Mouse (Mus musculus) left cerebral cortex, postnatal 14 days (tissue): Measurements from ENCODE around the gene Mrps16. TPM values are rescaled to one million over a fixed set of nuclear protein-coding genes. Genes with fewer than 3 reads are reported as not detected.
A peak's percentile ranks its signal among the peaks of the same experiment; 100 is the strongest.

Source experiments
- DNase-seq, 2 experiments: peaks; one replicate each; pipeline ENCODE4 v3.0.0; 2021 to 2022; ENCODE audit warnings: low spot score in 2 of 2, mixed read lengths in 1 of 2
- intact Hi-C: fragments of 180-260 bp; cut with DNase I; formaldehyde crosslinking; loops from one replicate; pipeline ENCODE4 v1.15.1; 2025
- total RNA-seq, 2 experiments: library from RNA; stranded (reverse); gene quantifications; 2 replicates each; pipeline ENCODE4 v1.2.3; 2021

Gene Mrps16
- total RNA-seq, 2 experiments from 2014 or later, result 38.3 to 40.1 TPM

DNA sequence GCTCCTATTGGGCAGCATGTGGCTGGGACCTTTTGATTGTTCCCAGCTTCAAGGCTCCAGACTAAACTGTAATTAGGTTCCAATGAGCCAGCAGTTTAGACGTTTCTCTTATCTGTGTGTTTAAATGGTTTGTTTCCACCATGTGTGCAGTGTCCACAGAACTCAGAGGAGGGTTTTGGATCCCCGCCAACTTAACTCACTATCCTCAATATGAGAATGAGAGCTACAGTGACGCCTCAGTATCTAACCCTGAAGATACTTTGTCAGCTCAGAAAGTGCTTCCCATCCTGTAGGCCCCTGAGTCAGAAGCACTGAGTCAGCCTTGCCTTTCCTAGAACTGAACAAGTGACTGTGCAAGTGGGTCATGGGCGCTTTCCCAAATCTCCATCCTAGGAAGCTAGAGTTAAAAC lies 16.3 kb downstream of the Mrps16 start:
- intact Hi-C loops, result no loop called here
- DNase-seq, result peak in 1 of 2 experiments; percentile 27

DNA sequence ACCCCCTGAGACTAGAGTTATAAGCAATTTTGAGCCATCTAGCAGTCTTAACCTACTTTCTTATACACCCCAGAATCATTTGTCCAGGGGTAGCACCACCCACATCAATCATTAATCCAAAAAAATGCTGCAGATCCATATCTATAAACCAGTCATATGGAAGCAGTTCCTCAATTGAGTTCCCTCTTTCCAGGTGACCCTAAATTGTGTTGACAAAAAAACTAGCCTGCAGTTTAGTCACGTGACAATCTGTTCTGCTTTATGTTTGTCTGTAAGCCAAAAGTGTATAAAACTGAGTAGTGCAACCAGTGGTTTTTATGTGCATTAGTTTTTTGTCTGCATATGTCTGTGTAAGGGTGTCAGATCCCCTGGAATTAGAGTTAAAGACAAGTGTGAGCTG lies 21.6 kb downstream of the Mrps16 start:
- intact Hi-C loops, result no loop called here
- no peak for DNase-seq

GRCm38 (mm10) chr14:20370798-20371197 lies 22.6 kb downstream of the Mrps16 start:
- no peak for DNase-seq
- intact Hi-C loops, result no loop called here

- intact Hi-C loops, result no loop called here
- DNase-seq, result no peak
Measured at GRCm38 (mm10) chr14:20368271-20368670, 25.2 kb downstream of the Mrps16 start.

DNA sequence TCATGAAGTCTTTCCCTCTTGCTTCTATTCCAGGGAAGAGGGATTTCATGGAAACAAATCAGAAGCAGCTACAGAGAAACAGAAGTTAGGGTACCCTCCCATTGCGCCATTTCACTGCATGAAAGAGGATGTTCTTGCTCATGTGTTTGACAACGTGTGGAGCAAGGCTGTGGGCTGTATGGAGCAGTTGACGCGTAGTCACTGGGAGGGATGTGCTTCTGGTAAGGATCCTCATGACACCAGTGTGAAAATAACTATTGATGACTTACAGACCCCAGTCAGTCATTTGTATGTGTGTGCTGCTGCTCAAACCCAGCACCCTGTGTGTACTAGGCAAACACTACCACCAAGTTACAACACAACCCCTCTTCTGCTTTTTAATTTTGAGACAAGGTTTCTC lies 30.2 kb downstream of the Mrps16 start:
- no peak for DNase-seq
- intact Hi-C loops, result no loop called here

DNA sequence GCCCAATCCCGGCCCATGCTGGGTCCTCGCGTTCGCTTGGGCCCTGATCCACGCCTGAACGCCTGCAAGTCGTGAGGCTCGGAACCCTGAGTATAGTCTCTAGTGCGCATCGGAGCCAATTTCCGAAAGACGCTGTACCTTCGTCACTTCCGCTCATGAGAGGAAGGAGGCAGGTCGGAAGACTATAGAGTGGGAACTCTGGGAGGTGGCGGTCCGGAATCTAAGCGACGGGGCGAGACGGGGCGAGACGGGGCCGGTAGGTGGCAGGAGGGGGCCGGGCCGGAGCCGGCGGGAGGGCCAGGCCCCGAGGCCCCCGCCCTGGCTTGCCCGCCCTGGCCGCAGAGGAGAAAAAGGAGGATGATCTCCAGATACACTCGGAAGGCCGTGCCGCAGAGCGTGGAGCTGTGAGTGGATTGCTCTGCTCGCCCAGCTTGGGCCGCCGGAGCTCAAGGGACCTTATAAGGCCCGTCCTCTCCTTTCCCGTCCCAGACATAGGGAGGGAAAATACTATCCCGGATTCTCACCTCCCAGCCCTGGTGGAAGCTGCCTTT lies 45.4 kb downstream of the Mrps16 start, which contains the start of the genes Ecd and Fam149b:
Gene Ecd, minus strand, starts transcription at position 131 of the 551 bp plus-strand sequence.
Gene Fam149b, plus strand, starts transcription at position 172 of the 551 bp plus-strand sequence.
- DNase-seq, result peak; percentile 95
- intact Hi-C loops, result loop anchor here (5.0 kb wide), 1 partner anchor 39 kb away; the partner anchor contains the start of gene Dnajc9

DNA sequence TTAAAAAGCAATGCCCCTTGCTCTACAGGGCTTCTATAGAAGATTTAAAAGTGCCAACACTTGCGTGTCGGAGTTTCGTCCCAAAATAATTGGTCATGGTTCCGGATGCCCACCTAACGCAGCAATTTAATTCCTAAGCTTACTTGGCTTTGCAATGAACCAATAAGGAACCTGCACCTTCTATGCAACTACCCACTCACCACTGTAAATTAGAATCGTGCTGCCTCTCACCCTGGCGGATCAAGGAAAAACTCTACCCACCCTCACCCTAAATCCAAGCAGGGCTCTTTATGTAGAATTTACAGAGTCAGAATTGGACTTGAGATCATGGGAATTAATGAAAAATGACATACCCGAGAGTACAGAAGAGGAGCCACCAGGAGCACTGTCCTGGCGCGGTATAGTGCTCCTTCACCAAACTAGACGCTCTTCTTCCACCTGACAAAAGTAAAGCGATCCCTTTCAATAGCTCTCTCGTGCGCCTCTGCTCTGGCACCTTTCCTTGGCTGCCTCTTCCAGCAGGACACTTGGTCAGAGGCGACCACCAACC lies 45.9 kb downstream of the Mrps16 start:
- intact Hi-C loops, result loop anchor here (5.0 kb wide), 1 partner anchor 40 kb away; the partner anchor contains the start of gene Dnajc9
- DNase-seq, result peak in 1 of 2 experiments; percentile 43

GRCm38 (mm10) chr14:20345885-20346284 lies 47.5 kb downstream of the Mrps16 start:
- intact Hi-C loops, result loop anchor here (5.0 kb wide), 1 partner anchor 41 kb away; the partner anchor contains the start of gene Dnajc9
- peak in 1 of 2 experiments; percentile 9 for DNase-seq

DNA sequence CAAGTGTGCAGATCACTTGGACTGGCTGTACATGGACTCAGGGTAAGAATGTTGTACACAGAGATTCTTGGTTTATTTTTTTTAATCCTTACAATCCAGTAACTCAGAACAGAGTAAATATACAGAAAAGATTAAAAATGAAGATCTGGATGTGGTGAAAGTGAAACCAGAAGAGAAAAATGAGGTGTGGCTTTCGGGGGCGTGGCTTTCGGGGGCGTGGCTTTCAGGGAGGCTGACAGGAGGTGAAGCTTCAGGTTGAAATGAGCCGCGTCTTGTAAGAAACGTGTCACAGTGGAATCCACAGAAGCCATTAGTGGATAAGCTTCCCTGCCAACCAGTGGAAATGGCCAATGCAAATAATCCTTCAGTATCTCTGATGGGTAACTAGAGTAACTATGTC lies 52.6 kb downstream of the Mrps16 start:
- intact Hi-C loops, result no loop called here
- DNase-seq, result no peak

DNA sequence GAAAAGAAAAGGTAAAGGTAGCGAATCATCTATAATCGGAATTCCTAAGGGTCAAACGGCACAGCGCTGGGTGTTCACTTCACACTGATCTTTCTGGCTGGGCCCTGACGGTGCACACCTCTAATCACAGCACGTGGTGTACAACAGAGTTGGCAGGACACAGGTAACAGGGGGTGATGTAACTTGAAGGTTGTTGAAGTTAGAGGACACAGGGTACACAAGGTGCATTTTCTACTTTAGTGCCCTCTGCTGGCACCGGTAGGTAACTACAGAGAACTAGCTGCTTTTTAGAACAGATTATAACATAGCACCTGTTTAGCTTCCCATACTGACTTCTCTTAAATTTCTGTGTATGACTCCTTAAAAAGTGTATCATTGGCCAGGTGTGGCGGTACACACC lies 53.3 kb downstream of the Mrps16 start:
- DNase-seq, result no peak

DNA sequence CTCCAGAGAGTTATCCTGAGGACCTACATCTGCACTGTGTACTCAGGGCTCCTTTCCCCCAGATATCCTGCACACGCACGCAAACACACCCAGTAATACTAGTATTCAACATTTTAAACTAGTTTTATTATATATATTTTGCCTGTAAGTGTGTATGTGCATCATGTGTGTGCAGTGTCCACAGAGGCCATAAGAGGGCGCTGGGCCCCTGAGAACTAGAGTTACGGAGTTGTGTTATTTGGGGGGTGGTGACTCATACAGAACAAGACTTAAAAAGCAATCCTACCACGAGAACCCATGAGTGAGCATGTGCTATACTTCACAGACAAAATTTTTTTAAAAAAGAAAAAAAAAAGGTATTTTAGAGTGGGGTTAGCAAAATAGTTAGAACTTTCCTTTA lies 54.0 kb downstream of the Mrps16 start:
- intact Hi-C loops, result no loop called here
- DNase-seq, result peak in 1 of 2 experiments; percentile 28

More for the DNA sequence above, 53.3 kb downstream of the Mrps16 start:
- intact Hi-C loops, result no loop called here

Other genes starting within 250 kb of the Mrps16 start
- under 1 TPM; 0.59 to 0.70 TPM for gene Kcnk5, start 211.8 kb downstream of the Mrps16 start, total RNA-seq
- gene Kcnk16, start 124.4 kb downstream of the Mrps16 start, total RNA-seq, result not detected
- gene Nudt13, start 98.9 kb downstream of the Mrps16 start, total RNA-seq, result 10 to 100 TPM; 13.0 to 22.1 TPM
- gene Ecd, start 45.5 kb downstream of the Mrps16 start, total RNA-seq, result 10 to 100 TPM; 32.1 to 32.7 TPM
- 10 to 100 TPM; 40.2 to 45.1 TPM for gene Fam149b, start 45.5 kb downstream of the Mrps16 start, total RNA-seq
- gene Dnajc9, start 4.7 kb downstream of the Mrps16 start, total RNA-seq, result 10 to 100 TPM; 18.0 to 22.7 TPM
- 1 to 10 TPM; 2.0 to 3.1 TPM for gene Cfap70, start 58.6 kb upstream of the Mrps16 start, total RNA-seq
- gene Anxa7, start 86.5 kb upstream of the Mrps16 start, total RNA-seq, result 10 to 100 TPM; 49.4 to 49.8 TPM
- gene Mss51, start 103.3 kb upstream of the Mrps16 start, total RNA-seq, result 1 to 10 TPM in 1 of 2 experiments, under 1 TPM in 1; 0.59 to 1.0 TPM
- 100 to 1,000 TPM; 387 to 395 TPM for gene Ppp3cb, start 152.9 kb upstream of the Mrps16 start, total RNA-seq
- 10 to 100 TPM; 29.7 to 35.7 TPM for gene Usp54, start 247.4 kb upstream of the Mrps16 start, total RNA-seq